Mouse (Mus musculus) NIH3T3 (cell line): Measurements from ENCODE around the gene Jaml.

Source experiments
- DNase-seq: peaks from one replicate; pipeline ENCODE4 v3.0.0-alpha.2; 2012; ENCODE audit warnings: low read depth

Gene Jaml

DNA sequence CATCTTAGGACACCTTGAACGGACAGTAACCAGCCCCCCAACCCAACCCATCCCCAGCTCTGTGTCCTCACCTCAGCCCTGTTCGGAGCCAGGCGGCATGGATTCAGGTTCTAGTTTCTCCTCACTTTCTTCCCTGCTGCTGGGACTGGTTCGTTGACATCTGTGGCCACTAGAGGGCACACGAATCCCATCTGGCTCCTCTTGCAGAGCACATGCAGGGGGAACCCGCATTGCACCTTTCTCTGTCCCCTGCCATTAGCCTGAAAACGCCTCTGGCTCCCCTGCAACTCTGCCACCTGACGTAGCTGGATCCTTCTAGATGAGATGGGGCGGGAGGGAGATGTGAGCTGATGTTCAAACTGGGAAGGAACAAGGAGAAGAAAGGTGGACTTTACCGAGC lies 42.8 kb downstream of the Jaml start:
- DNase-seq = peak; percentile 70

DNA sequence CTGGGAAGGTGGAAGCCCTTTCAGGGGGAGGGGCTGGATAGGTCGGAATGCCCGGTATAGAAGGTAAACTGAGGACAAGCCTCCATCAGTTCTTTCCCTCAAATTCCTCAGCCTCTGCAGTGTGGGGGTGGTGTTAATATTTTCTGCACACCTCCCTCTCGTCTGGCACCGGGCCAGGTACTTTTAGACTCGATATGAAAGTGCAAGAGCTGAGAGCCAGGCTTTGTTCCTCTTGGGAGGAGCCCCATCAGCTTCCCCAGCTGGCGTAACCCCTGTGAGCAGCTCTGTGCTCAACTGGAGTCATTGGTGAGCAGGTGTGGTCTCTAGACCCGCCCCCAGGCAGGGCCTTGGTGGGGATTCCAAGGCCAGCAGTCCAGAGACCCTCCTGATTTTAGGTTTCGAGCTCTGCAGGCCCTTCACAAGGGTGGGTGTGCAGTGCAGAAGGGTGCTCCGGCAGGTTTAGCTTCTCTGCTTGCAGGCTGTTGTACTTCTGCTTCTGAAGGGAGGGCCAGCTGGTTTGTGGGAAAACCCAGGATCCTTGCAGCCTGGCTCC lies 43.3 kb downstream of the Jaml start:
- DNase-seq = peak; percentile 4

DNA sequence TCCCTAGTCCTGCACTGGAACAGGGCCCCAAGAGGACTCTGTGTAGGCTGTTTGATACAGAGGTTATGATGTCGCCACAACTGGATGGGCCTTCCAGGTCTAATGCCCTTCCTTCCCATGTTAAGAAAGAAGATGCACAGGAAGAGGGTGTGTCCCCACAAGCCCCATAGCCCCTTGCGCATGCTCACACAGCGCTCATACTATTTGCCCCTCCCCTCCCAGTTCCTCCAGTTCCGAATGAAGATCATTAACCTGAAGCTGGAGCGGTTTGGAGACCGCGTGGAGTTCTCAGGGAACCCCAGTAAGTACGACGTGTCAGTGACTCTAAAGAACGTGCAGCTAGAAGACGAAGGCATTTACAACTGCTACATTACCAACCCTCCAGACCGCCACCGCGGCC lies 46.2 kb downstream of the Jaml start:
- DNase-seq = no peak

DNA sequence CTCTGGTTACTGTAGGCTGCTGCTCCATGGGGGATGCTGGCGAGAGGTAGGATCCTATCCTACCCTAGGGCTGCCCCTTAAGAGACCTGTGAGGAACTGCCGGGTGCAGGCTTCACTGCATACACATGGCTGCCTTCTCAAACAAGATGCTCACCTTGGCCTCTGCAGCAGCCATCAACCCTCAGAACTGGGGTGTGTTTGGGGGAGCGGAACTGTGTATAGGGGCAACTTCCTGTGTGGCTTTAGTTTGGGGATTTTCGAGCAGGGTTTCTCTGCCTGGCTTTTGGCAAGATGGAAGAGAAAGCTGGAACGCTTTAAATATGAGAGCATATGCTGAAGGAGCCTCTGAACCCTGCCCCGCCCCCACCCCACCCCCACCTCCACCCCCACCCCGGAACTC lies 48.0 kb downstream of the Jaml start:
- DNase-seq = no peak

DNA sequence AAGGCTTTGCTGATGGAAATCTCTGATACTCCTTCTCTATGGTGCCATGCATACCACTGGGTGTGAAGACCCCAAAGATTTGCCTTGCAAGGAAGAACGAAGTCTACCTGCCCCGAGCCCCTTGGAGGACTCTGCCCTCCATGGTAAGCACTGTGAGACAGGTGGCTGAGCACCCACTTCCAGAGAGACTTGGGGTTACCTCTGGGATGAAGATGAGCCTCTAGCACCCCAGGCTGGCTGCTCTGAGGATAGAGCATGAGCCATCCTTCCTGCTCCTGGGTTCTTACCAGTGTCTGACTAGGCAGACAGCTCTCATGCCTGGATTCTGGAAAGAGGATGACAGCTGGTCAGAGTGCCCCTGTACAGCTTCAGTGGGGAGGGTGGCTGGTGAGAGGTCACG lies 51.1 kb downstream of the Jaml start:
- no peak for DNase-seq

DNA sequence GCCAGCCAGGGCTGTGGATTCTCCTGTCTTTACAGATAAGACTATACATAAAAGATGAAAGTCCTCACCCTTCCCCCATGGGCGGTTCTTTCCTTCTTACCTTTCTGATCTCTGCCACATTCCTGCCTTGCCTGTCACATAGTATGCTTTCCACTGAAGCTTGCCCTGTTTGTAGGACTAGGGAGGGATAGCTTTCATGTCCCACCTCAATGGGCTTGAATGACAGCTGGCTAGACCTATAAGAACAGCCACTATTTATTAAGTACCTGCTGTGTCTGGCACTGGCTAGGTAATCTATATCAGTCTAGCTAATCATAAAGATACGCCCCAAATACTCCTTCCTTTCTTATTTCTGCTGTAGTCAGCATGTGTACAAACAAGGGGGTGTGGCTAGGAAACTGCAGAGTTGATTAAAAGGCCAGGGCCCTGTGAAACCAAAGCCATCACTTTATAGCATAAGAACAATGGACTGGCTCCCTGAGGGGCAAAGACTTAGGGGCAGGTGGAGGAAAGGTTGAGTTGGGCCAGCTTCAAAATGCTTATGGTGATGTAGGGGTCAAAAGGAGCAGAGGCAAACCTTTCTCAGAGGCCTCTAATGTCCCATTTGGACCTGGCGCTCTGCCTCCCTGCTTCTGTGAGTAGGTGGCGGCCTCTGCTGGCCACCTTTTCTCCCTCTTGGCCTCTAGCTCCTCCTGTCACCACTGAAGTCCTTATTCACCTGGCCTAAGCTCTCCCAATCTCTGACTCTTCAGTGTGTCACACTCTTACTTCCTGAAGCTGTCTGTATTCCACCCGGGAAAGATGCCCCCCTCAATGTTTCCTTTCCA lies 54.7 kb downstream of the Jaml start:
- DNase-seq = peak; percentile 9

DNA sequence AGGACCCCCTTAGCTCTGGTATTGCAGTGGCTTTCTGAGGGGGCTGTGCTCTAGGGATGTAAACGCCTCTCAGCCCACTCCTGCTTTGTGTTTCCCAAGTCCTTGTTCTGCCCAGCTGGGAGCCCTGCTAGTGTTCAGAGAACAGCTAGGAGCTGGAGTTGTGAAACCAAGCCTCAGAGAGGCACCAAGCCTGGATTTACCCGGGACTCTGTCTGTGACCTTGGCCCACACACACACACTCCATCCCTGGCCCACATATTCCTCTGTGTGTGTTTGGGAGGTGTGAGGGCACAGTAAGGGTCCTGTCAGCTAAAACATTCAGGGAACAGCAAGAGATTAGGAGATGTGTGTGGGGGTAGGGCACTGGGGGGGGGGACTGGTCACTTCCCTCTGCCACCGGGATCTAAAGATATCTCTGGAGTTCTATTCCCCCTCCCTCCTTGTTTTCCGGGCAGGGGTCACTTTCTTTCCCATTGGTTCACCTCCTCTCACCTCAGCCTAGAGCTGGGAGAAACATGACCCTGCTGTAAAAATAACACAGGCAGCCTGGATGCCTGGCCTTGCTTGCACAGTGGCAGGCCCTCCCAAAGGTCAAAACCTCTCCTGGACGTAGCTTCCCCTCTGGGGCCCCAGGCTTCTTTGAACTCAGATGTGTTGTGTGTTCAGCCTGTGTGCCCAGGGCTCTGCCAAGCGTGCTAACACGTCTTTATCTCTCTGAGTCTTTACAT lies 57.6 kb downstream of the Jaml start:
- no peak for DNase-seq

DNA sequence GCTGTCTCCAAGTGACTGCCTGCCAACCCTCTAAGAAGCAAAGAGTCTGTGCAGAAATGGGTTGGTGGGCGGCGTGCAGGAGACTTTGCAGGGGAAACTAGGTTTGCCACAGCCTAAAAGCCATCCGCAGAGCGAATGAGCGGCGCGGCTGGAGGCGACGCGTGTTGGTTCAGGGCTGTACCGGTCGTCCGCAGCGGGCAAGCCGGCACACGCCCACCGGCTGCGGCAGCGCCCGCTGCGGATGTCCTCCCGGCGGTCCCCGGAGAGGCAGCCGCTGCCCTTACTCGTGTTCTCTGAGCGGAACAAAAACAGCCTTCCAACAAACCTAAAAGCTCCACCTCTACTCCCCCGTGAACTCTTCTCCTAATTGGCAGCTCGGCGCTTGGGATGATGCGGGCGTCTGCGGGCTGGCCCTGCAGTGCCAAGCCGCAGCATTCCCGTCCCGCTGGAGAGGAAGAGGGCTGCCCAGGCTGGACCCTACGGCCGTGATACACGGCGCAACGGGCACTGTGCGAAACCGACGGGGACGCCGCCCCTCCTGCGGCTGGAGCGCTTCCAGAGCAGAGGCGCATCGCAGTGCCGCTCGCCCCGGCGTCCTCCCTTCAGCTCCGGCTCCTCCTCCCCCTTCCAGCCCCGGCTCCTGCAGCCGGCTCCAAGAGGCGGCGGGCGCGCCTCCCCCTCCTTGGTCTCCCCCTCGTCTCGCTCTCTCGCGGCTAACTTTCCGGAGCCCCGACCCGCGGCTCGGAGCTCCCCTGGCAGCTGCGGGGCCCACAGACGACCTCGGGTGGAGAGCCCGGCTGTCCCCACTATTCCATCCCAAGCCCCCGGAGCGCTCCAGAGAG lies 59.4 kb downstream of the Jaml start, which contains the start of gene Scn4b:
TSS of gene Scn4b (plus strand) at position 205 of the 842 bp plus-strand sequence.
- no peak for DNase-seq

DNA sequence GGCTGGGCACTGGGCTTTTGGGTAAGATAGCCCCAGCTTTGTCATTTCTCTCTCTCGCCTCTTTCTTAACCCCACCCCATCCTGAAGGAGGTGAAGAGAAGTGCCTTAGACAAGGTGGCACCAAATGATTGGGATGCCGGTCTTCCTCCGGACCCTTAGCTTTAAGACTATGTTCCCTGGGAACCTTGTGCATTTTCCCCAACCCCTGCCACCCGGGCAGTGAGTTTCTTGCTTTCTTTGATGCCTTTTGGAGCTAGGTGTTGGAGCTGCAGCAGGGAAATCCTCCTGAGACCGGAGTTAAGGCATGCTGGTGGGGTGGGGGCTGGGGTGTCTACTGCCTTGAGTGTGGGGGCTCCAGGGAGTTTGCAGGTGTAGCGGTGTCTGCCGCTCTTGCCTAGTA lies 60.1 kb downstream of the Jaml start:
- no peak for DNase-seq

DNA sequence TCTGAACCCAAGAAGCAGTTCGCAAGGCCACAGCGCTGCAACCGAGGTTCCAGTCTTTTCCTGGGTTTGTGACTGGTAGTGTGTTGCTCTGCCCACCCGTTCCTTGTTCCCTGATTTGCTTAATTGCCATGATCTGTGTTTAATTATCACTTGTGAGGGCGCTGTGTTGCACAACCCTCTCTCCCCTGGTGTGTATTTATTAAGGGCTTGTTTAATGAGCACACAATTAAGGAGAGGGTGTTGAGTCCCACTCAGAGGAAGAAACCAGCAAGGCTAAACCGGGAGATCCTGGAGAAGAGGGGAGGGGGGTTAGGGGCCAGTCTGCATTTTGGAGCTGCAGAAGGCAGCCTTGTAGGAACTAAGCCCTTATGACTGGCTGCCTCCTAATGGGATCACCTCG lies 62.0 kb downstream of the Jaml start:
- DNase-seq = no peak

DNA sequence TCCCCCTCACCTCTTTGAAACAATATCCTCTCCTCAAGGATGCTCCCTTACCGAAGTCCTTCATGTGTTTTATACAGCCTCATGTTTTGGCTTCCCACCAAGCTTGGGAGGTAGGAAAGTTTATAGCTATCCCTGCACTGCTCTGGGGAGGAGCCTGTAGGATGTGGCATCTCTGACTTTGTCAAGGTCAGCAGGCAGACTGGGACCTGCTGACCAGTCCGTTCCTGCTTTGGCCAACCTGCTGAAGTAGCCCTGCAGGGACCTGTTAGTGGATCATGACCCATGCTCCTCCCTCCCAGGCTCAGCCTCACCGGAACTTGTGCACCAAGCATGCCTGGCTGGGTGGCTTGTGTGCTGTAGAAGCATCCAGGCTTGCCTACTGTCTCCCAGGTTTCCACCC lies 63.7 kb downstream of the Jaml start:
- DNase-seq = no peak

DNA sequence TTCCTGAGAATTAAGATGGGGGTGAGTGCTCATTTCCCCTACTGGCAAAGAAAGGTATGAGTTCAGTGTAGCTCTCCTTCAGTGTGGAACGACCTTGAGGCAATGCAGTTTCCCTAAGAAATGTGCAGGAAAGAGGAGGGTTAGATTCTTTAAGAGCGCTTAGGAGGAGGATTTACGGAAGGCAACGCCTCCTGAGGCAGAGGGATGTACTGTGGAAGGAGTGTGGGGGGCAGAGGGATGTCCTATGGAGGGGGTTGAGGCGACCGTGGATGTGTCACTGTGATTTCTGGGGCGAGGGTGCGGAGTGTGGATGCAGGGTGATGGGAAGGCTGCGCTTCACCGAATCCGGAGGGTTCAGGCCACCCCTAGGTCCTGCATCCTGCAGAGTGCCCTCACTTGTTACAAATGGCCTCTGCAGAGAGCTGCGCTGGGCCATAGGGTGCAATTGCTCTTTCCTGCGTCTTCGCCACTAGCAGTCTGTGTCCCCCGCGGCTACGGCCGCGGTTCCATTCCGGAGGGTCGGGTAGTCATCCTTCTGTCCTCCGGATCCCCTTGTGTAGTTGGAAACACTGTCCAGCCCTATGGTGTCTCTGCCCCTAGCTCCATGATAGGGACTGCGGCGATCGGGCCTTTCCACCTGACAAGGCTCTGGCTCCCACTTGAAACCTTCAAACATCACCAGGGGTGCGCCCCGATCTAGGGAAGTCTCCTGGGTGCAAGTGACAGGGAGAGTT lies 66.7 kb downstream of the Jaml start:
- DNase-seq = no peak

DNA sequence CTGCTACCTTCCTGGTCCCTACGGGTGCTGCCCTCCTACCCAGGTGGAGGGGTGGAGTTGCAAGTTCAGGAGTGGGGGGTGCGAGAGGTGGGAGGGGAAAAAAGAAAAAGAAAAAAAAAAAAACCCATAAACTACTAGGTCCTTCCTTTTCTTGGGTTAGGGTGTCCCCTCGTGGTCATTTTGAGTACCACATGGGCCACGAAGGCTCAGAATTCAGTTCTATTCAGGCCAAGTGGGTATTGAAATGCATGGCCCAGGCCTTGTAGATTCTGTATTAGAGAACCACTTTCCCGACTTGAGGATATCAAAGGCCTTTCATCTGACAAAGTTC lies 67.2 kb downstream of the Jaml start:
- DNase-seq = peak; percentile 57

DNA sequence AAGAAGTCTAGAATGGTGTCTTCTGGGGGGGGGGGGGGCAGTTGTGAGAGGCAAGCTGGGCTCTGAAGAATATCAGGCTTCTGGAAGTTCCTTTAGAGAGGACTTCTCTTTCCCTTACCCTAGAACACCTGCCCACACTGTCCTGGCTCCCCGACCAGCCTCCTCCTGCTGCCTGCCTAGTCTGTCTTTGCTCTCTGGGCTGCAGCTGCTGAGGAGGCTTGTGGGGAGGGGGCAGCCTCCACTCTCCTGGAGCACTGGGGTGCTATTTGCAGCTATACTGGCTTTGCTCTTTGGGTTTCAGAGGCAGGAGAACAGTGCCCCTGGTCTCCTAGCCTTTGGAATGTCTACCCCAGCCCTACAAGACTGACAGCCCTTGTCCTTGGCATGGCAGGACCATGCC lies 72.0 kb downstream of the Jaml start:
- DNase-seq = no peak

DNA sequence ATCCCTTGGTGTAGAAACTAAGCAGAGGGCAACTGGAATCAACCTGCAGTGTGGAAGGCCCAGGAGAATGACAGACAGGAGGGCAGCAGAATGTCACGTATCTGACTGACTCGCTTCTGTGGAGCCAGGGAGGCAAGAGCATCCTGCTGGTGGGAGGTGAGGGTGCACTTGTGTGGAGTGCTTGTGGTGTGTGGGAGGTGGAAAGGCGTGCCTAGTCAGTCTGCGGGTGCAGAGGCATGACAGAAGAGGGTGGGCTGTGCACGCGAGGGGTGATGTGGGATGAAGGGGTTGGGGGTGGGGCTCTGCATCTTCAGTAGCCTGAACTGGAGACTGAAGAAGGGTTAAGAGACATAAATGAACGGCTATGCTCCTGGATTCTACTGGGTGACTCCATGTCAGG lies 74.4 kb downstream of the Jaml start:
- no peak for DNase-seq
